Mouse (Mus musculus) left cerebral cortex, postnatal 14 days (tissue): ENCODE measurements around the gene Prkcb. TPM values are rescaled to one million over a fixed set of nuclear protein-coding genes. Genes with fewer than 3 reads are reported as not detected.

ENCODE experiments used
- DNase-seq, 2 experiments: peaks; one replicate each; pipeline ENCODE4 v3.0.0; 2021 to 2022; ENCODE audit warnings: low spot score in 2 of 2, mixed read lengths in 1 of 2
- intact Hi-C: fragments of 180-260 bp; cut with DNase I; formaldehyde crosslinking; loops from one replicate; pipeline ENCODE4 v1.15.1; 2025
- total RNA-seq, 2 experiments: library from RNA; stranded (reverse); gene quantifications; 2 replicates each; pipeline ENCODE4 v1.2.3; 2021

Prkcb gene
- total RNA-seq, 2 experiments from 2014 or later, result 894 to 958 TPM

DNA sequence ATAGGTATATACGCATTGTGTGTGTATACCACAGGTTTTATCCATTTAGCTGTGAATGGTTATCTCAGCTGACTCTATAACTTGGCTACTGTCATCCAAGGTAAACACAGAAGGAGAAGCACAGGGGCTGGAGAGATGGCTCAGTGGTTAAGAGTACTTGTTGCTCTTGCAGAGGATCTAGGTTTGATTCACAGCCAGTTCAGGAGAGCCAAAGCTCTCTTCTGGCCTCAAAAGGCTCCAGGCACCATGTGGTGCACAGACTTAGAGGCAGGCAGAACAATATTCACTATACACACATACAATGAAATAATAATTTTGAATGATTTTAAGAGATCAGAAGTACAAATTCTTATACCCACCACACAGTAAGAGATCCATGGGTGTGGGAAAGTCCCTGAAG, 98.0 kb downstream of the Prkcb start:
- intact Hi-C loops, result loop anchor here (5.0 kb wide), 1 partner anchor 89 kb away; no protein-coding TSS in a partner anchor
- no peak for DNase-seq

DNA sequence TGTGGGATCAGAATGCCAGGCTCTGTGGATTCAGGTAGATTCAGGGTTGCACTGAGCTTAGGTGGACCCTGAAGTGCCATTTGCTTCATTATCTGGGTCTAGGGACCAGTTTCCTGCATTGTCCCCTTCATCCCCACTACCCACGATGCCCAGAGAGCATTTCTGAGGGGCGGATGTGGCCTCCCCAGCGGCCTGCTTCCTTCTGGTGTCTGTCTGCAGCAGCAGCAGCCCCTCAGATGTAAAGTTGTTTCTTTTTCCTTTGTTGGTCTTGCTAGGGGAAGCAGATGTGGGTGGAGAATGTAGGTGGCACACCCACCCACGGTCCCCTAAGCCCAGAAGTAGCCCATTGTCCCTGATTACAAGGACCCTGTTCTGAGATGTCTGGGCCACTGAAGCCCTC, 99.3 kb downstream of the Prkcb start:
- DNase-seq, result no peak
- intact Hi-C loops, result loop anchor here (5.0 kb wide), 1 partner anchor 91 kb away; no protein-coding TSS in a partner anchor

DNA sequence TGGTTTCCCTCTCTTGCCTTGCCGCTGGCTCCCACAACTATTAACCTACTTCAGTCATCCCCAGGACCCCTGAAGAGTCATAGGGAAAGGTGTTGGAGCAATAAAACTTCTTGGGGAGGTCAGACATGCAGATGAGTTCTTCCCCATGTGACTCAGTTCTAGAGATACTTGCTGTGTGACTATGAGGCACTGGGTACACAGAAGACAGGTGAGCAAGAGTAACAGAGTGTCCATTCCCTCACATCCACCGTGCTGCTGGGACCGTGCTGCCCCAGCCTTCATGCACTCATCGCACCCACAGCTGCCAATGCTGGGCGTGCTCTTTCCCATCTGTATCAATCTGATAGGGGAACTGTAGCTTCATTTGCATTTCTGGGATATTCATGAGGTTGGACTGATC, 100.3 kb downstream of the Prkcb start:
- no peak for DNase-seq
- intact Hi-C loops, result loop anchor here (5.0 kb wide), 1 partner anchor 92 kb away; no protein-coding TSS in a partner anchor

DNA sequence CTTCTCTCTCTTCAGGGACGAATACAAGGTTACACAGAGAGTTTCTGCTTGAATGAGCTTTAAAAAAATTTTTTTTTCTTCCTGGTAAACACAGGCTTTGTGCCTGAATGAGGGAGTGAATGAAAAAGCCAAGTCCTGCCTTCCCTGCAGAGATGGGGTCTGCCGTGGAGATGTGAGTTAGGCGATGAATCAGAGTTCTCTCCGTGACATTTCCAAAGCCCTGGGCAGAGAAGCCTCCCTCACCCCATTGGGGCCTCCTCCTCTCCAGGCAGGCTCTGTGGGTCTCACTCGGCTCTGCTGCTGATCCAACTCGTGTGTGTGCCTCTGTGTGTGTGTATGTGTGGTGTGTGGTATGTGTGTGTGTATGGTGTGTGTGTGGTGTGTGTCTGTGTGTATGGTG, 101.1 kb downstream of the Prkcb start:
- intact Hi-C loops, result loop anchor here (5.0 kb wide), 1 partner anchor 92 kb away; no protein-coding TSS in a partner anchor
- no peak for DNase-seq

DNA sequence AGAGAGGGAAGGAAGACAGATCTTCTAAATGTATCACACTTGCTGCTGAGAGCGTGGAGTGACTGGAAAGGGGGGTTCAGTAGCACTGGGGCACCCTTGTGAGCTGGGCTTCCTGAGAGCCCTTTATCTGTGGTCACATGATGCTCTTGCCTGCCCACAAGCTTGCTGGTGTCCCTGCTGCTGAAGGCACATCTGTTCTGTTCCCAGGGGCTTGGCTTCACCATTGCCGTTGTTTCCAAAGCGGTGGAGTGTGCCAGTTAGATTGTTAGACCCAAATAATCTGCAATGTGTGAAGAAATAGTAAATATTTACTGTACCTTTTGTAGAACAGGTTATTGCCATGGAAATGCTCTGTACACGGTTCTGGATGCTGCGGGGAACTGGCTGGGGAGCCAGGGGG, 101.6 kb downstream of the Prkcb start:
- DNase-seq, result peak in 1 of 2 experiments; percentile 48
- intact Hi-C loops, result no loop called here

DNA sequence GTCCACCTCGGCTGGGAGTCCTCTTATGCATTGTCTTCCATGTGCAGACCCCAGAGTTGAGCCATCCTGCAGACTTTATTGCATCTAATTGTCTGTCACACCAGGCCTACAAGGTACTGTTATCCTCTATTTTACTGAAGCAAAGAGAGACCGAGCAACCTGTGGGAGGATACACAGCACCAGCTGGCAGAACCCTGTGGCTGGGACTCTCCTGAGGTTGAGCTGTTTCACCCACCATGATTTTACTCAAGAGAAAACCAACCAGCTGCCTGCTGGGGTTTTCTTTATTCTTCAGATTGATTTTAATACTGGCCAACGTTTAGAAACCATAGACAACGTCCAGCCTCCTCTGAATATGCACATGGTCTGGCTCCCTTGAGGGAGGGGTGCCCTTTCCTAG, 102.1 kb downstream of the Prkcb start:
- intact Hi-C loops, result no loop called here
- no peak for DNase-seq

DNA sequence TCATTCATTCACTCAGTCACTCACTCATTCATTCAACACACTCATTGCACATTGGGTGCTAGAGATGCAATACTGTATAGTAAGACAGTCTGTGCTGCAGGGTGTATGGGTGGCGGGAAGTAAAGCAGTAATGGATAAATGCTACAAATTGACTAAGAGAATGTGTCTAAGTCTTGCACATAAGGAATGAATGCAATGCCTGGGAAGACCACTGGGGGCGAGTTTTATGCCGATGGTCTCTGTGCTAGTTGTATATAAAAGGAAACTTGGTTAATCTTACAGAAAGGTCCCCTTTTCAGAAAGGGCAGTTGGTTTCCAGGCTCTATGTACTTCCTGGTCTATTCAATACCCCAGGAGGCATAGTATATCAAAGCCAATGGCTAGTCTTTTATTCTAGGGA, 102.8 kb downstream of the Prkcb start:
- peak in 1 of 2 experiments; percentile 43 for DNase-seq
- intact Hi-C loops, result no loop called here

DNA sequence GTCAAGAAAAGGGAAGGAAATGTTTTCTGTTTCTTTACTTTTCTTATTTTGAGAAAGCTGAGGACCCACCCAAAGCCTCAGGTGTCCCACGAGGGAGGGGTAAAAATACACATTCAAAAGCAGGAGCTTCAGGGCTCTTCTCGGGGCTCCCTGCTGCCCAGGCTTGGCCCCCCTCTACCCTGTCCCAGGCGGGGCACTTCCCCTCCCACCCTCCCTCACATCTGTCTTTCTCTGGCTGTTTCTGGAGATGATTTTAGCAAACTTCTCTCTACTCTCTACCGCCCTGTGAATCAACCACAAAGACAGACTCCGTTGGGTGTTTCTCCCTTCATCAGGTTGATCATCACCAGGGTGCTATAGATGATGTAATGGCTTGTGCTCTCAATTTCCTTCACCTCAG, 105.4 kb downstream of the Prkcb start:
- intact Hi-C loops, result no loop called here
- no peak for DNase-seq

DNA sequence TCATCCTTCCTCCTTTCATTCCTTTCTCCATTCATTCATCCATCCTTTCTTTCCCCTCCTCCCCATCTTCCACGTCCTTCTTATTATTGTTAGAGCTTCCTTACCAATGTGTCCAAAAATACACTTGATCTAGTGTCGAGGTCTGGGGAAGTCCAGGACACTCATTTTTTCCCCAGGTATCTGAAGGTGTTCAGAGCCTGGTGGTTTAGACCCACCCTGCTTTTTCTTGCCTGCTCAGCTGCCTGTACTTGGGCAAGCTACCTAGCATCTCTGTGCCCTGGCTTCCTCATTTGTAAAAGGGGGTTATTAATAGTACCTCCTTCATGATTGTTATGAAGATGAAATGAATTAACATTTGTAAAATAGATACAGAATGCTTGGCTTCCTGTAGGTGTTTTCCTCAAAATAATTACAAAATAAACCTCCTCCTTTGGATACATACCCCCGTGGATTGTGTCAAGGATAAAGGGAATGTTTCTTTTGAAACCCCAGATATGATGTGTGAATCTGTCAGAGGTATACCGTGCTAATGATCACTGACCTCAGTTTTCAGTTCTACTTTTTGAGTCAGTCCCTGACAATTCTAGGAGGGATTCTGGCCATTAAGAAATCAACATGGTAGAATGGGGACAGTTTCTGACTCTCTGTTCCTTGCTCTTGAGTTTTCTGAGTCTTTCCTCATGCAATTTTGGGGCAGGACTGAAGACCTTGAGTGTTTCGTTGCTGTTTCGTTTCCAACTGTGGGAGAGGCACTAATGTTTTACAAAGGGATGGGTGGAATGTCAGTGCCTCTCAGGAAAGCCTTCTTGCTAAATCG, 106.8 kb downstream of the Prkcb start:
- intact Hi-C loops, result loop anchor here (5.0 kb wide), 1 partner anchor 43 kb away; no protein-coding TSS in a partner anchor
- DNase-seq, result no peak

DNA sequence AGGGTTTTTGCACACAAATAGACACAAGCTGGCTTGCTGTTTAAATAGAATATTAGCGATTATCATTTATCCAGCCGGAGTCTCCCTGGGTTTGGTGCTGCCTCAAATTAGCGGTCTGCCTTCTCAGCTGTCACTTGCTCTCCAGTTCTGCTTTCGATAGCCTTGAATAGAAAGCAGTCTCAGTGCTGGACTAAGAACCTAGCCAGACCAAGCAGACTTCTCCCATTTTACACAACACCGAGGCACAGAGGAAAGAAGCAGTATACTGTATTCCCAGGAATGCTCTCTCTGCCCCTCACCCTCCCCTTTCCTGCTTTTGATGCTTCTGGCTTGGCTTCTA, 107.4 kb downstream of the Prkcb start:
- intact Hi-C loops, result loop anchor here (5.0 kb wide), 1 partner anchor 44 kb away; no protein-coding TSS in a partner anchor
- DNase-seq, result no peak

DNA sequence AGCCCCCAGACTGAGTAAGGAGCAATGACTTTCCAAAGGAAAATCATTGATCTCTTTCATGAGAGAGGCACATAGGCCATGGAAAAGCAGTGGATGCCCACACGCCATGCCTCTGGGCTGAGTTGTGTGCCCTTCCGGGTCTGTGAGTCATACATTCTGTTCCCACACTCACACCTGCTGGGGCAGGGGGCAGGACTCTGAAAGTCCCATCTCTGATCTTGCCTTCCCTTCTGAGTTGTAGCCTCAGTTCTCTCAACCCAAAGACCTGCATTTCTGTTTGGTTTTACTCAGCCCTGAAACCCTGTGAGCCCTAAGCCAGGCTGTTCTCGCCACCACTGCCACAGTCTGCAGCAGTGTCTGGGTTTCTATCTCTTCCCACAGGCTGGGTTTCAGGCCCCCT, 109.1 kb downstream of the Prkcb start:
- intact Hi-C loops, result loop anchor here (5.0 kb wide), 1 partner anchor 45 kb away; no protein-coding TSS in a partner anchor
- DNase-seq, result no peak

DNA sequence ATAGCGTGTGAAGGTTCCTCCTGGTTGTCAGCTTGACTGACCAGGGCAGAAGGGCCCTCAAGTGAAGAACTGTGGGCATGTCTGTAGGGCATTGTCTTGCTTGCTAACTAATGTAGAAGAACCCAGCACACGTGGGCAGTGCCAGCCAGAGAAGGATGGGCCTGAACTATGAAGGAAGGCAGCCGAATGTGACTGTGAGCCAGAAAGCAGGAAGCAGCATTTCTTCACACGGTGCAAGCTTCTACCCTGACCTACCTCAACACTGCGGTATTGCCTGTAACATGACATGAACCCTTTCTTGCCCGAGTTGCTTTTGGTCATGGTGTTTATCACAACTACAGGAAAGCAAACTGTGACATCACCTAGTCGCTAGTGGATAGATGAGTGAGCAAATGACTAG, 113.5 kb downstream of the Prkcb start:
- intact Hi-C loops, result no loop called here
- DNase-seq, result no peak

DNA sequence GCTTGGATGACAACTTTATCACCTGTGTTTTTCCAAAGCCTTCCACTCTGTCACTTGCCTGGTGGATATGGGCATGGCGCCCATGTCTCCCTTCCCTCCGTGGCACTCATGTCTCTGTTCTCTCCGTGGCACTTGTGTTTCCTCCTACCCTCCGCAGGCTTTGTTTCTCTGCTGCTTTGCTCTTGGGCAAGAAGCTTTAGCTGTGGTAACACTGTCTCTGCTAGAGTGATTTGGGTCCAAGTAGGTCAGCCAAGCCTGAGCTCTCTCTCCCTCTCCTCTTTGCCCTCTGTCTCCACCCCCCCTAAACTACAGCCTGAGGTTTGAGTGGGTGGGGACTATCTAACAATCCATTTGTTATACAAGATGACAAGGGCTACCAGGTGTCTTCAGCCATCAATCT, 114.8 kb downstream of the Prkcb start:
- DNase-seq, result no peak
- intact Hi-C loops, result no loop called here

DNA sequence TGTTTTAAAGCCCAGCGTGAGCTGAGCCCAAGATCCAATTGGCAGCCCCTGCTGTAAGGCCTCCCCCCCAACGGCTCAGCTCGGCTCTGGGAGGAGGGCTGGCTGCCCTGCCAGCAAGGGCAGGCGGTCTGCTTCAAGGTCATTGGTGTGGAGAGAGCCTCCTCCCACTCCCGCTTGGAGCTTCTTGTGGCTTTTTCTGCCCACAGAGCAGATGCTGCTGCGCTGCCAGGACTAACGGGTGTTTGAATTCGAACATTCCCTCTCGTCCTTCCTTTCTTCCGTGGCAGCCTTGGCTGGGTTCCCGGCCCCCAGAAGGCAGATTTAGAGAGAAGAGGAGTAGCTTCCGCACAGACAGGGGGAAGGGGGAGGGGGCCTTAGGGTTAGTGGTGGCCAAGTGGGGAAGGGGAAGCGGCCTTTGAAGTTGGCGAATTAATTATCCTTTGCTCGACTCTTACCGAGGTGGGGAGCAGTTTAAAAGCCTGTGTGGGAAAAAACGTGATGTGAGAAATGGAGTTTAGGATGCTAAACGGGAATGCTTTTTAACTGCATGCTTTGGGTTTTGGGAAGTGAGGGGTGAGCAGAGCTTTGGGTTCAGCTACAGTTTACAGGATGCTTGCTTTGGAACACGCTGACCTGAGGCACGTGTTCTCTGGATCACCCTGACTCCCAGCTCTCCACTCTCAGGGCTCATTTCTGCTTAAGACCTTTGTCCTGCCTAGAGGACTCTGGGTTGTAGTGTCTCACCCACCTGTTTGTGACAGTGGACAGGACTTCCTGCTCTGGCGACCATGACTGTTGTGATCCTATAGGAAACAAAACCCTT, 116.2 kb downstream of the Prkcb start:
- intact Hi-C loops, result no loop called here
- DNase-seq, result peak; percentile 87 to 89

DNA sequence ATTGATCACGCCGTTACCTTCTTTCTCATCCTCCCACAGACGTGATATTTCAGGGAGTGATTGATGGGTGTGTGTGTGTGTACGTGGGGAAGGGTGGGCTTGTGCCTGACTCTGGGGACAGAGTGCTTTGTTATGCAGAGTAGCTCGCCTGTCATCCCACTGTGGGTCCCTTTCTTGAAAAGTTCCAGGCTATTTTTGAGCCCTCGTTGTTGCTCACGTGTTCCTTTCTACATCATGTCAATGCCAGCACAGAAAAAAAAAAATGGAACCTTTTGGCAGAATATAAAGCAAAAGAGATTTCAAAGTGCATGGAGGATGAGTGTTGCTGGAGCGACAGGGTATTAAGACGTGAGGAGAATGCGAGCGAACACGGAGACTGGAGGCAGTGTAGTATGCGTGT, 118.1 kb downstream of the Prkcb start:
- intact Hi-C loops, result no loop called here
- DNase-seq, result peak; percentile 42 to 77

DNA sequence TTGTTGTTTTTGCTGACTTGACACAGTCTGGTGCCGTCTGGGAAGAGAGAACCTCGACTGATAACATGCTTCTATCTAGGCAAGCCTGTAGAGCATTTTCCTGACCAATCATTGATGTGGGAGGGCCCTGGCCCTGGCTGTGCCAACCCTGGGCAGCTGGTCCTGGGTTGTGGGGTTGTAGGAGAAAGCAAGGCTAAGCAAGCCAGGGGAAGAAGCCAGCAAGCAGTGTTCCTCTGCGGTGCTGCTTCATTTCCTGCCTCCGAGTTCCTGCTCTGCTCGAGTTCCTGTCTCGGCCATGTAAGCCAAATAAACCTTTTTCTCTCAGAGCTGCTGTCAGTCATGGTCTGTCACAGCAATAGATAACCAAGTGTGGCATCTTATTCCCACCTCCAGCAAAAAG, 121.4 kb downstream of the Prkcb start:
- intact Hi-C loops, result no loop called here
- DNase-seq, result no peak

DNA sequence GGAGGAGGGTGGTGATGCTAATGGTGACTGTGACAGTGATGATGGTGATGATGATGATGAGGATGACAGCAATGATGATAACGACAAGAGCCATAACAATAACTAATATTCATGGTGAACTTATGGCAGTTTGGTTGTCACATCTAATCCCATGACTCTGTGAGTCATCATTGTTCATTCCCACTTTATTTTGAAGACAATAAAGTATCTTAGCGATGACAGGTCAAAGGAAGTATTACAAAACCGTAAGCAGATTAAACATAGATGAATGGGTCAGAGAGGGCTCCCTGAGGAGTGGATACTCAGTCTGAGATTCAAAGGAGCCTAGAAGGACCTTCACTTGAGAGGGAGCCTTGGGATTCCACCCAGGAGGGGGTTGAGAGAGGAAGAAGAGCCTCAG, 122.3 kb downstream of the Prkcb start:
- intact Hi-C loops, result no loop called here
- DNase-seq, result no peak

DNA sequence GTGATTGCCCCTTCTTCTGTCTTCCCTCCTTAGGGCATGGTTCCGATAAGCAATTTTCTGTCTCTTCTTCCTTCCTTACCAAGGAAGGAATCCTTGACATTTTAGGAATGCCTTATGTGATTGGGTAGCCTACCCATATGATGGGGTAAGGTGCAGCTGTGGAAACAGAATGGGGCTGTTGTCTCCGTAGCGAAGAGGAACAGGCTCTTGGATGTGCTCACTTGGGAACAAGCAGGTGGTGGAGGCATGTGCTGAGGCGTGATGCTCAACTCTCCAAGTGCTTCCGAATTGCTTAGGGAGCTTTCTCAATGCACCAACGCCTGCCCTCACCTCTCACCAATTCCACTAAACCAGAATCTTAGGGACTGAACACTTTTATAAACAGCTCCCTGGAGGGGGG, 124.7 kb downstream of the Prkcb start:
- intact Hi-C loops, result no loop called here
- DNase-seq, result peak in 1 of 2 experiments; percentile 34

DNA sequence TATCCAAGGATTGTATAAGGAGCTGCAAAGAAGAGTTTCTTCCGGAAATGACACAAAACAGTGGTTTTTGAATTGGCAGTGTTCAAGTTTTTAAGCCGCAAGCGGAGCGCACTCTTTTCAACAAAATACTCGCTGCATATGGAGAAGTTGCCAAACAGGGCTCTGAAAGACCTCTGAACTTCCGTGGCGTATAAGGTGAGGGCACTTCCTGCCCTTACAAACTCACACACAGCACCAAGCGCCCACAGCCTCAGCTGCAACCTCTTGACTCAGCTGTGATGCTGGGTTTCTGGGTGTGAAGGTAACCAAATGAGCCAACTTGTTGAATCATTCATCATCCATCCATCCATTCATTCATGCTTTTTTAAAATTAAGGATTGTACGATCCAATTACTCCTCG, 125.6 kb downstream of the Prkcb start:
- intact Hi-C loops, result no loop called here
- no peak for DNase-seq

DNA sequence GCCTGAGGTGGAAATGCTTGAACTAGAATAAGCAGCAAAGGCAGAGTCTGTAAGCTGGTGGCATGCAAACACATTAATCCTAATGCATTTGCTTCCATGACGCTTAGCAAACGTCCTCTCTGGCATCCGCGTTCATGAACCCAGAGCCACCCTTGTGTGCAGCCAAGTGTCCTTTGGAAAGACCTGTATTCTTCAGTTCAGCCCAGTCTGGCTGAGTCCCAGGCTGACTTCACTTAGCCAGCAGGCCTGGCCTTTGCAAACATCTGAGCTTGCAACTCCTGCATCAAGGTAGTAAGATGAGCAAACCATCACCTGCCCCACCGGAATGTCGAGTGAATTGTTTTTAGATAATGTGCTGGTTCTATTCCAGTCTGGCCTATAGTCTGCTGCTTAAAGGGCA, 126.1 kb downstream of the Prkcb start:
- no peak for DNase-seq
- intact Hi-C loops, result no loop called here

DNA sequence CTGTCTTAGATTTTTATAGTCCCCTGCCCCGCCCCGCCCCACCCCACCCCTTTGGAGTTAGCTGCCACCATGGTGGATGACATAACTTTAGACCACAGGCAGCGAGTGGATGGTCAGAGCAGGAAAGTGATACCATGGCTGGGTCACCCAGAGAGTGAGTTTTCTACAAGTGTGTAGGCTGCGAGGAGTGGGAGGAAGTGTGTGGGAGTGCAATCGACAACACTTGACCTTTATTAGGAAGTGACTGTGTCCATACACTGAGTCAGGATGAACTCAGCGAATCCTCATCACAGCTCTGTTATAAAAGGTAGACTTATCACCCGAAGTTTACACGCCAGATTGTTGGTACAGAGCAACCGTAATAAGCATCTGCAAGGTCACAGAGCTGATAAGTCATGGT, 126.8 kb downstream of the Prkcb start:
- intact Hi-C loops, result no loop called here
- no peak for DNase-seq
